Comparison of ENCODE assay signal across 9 mouse cellular contexts in genomic region chr13:68601184-68601583, GRCm38 (mm10). TPM values are rescaled to one million over a fixed set of nuclear protein-coding genes. Genes with fewer than 3 reads are reported as not detected.
A peak's percentile ranks its signal among the peaks of the same experiment; 100 is the strongest.
DNase-seq lines count a peak whose midpoint lies in the region; ATAC-seq lines count a peak whose summit lies in the region.
"Had no signal": no experiment of that assay in that cellular context is flagged by ENCODE, and none has a peak within 500 bp of the region (broad histone marks: within the 10 kb centered on the region; RNA-seq: fewer than 3 reads in every experiment).

No protein-coding gene starts in this region.

- no peak overlapping the region for H3K9ac ChIP-seq in forebrain, embryonic 13.5 days
- H3K9ac ChIP-seq in hindbrain, embryonic 15.5 days: no peak overlapping the region
- H3K9ac ChIP-seq in neural tube, embryonic 12.5 days: no peak overlapping the region
- H3K9ac ChIP-seq: midbrain, embryonic 12.5 days had no signal

- H3K36me3 ChIP-seq in forebrain, embryonic 13.5 days (ENCODE audit: poor library complexity, severe bottlenecking): no peaks in the 10 kb centered on the region
- H3K36me3 ChIP-seq in forebrain, embryonic 10.5 days (replicated peaks): no peaks in the 10 kb centered on the region
- H3K36me3 ChIP-seq in hindbrain, embryonic 15.5 days: no peaks in the 10 kb centered on the region
- no peaks in the 10 kb centered on the region for H3K36me3 ChIP-seq in neural tube, embryonic 12.5 days
- H3K36me3 ChIP-seq: midbrain, embryonic 12.5 days had no signal

- no peaks in the 10 kb centered on the region for H3K27me3 ChIP-seq in forebrain, embryonic 13.5 days
- 0 out of 2 replicates have a peak, but pooled peaks cover 16% of the 10 kb centered on the region for H3K27me3 ChIP-seq in forebrain, embryonic 10.5 days (ENCODE audit: poor library complexity, severe bottlenecking)
- H3K27me3 ChIP-seq in hindbrain, embryonic 15.5 days: no peaks in the 10 kb centered on the region
- no peaks in the 10 kb centered on the region; the same call in 1 of the 2 replicates for H3K27me3 ChIP-seq in neural tube, embryonic 12.5 days (replicated peaks)

- no peaks in the 10 kb centered on the region for H3K9me3 ChIP-seq in forebrain, embryonic 13.5 days (replicated peaks)
- no peaks in the 10 kb centered on the region for H3K9me3 ChIP-seq in forebrain, embryonic 10.5 days
- H3K9me3 ChIP-seq in hindbrain, embryonic 15.5 days: no peaks in the 10 kb centered on the region
- H3K9me3 ChIP-seq in neural tube, embryonic 12.5 days: no peaks in the 10 kb centered on the region
- H3K9me3 ChIP-seq: midbrain, embryonic 12.5 days had no signal

- H3K4me3 ChIP-seq in forebrain, embryonic 13.5 days: no peak overlapping the region
- H3K4me3 ChIP-seq in forebrain, embryonic 10.5 days: no peak overlapping the region
- H3K4me3 ChIP-seq in hindbrain, embryonic 15.5 days: no peak overlapping the region
- H3K4me3 ChIP-seq in neural tube, embryonic 12.5 days: no peak overlapping the region
- H3K4me3 ChIP-seq: midbrain, embryonic 12.5 days had no signal

- no peak for DNase-seq in forebrain, embryonic 10.5 days (ENCODE audit: extremely low spot score, low spot score)
- peak; percentile 65 to 71 for DNase-seq in left cerebral cortex, postnatal 14 days (ENCODE audit: low spot score in 2 of 2)
- no peak for DNase-seq in left cerebral cortex, adult 11 months (ENCODE audit: low spot score)
- no peak for DNase-seq in thymus, postnatal 36 days
- DNase-seq in urinary bladder, postnatal 4 days (ENCODE audit: low spot score in 2 of 2): no peak

- intact Hi-C loops in left cerebral cortex, postnatal 14 days (cut with DNase I): loop anchor here (5.0 kb wide), 2 partner anchors 396 to 861 kb away; partner anchors contain the start of gene Adcy2

- ATAC-seq in forebrain, embryonic 13.5 days: peak; percentile 49; the same call in 1 of the 2 replicates
- peak; percentile 28 for ATAC-seq in hindbrain, embryonic 15.5 days (ENCODE audit: low FRiP score, low read depth)
- peak; percentile 21; the same call in 1 of the 2 replicates for ATAC-seq in neural tube, embryonic 12.5 days (ENCODE audit: low FRiP score, low read depth)

- no peak overlapping the region for H3K4me2 ChIP-seq in forebrain, embryonic 13.5 days
- H3K4me2 ChIP-seq in hindbrain, embryonic 15.5 days: no peak overlapping the region
- no peak overlapping the region for H3K4me2 ChIP-seq in neural tube, embryonic 12.5 days (replicated peaks)
- H3K4me2 ChIP-seq: midbrain, embryonic 12.5 days had no signal

- 18% methylated on average over 6 of the region's 6 CpGs for WGBS in forebrain, embryonic 13.5 days
- 29% methylated on average over 6 of the region's 6 CpGs for WGBS in forebrain, embryonic 10.5 days
- WGBS in hindbrain, embryonic 15.5 days: 16% methylated on average over 6 of the region's 6 CpGs
- WGBS in neural tube, embryonic 12.5 days: 14% methylated on average over 6 of the region's 6 CpGs

- peaks cover 6% of the 10 kb centered on the region; the same call in 1 of the 2 replicates for H3K4me1 ChIP-seq in forebrain, embryonic 13.5 days
- H3K4me1 ChIP-seq in forebrain, embryonic 10.5 days: peaks cover 15% of the 10 kb centered on the region
- H3K4me1 ChIP-seq in hindbrain, embryonic 15.5 days (replicated peaks): peaks cover 27% of the 10 kb centered on the region
- H3K4me1 ChIP-seq in neural tube, embryonic 12.5 days: peaks cover 11% of the 10 kb centered on the region; the same call in 1 of the 2 replicates
- H3K4me1 ChIP-seq: midbrain, embryonic 12.5 days had no signal

- H3K27ac ChIP-seq in forebrain, embryonic 13.5 days: no peak overlapping the region
- H3K27ac ChIP-seq in forebrain, embryonic 10.5 days: no peak overlapping the region
- H3K27ac ChIP-seq in hindbrain, embryonic 15.5 days (replicated peaks): peak overlapping the region; percentile 56; the same call in 1 of the 2 replicates
- H3K27ac ChIP-seq in neural tube, embryonic 12.5 days: no peak overlapping the region

RNA-seq across cellular contexts. Expression of gene 1700001L19Rik, which starts 4.0 kb away (rescaled TPM):
- polyA plus RNA-seq in forebrain, embryonic 13.5 days (2015; fragmentation: Nextera tagmentation; extraction: Ambion mirVana): 1.5 and 1.9 TPM in 2 replicates
- polyA plus RNA-seq in forebrain, embryonic 10.5 days (2016; fragmentation: Nextera tagmentation; extraction: Ambion mirVana): 0.65 and 0.83 TPM in 2 replicates
- total RNA-seq in left cerebral cortex, postnatal 14 days (2021): 10 to 100 TPM; 25.6 to 28.2 TPM
- 8.1 and 8.7 TPM in 2 replicates for polyA plus RNA-seq in hindbrain, embryonic 15.5 days (2015; fragmentation: Nextera tagmentation; extraction: Ambion mirVana)
- 1.6 and 1.8 TPM in 2 replicates for polyA plus RNA-seq in neural tube, embryonic 12.5 days (2016; fragmentation: Nextera tagmentation; extraction: Ambion mirVana)

RNA-seq across cellular contexts. Expression of gene Fastkd3, which starts 19.1 kb away (rescaled TPM):
- 32.3 and 34.9 TPM in 2 replicates for polyA plus RNA-seq in forebrain, embryonic 13.5 days (2015; fragmentation: Nextera tagmentation; extraction: Ambion mirVana)
- 54.5 and 55.3 TPM in 2 replicates for polyA plus RNA-seq in forebrain, embryonic 10.5 days (2016; fragmentation: Nextera tagmentation; extraction: Ambion mirVana)
- total RNA-seq in left cerebral cortex, postnatal 14 days (2021): 10 to 100 TPM; 13.1 to 15.4 TPM
- polyA plus RNA-seq in hindbrain, embryonic 15.5 days (2015; fragmentation: Nextera tagmentation; extraction: Ambion mirVana): 20.6 and 23.0 TPM in 2 replicates
- 27.5 and 29.2 TPM in 2 replicates for polyA plus RNA-seq in neural tube, embryonic 12.5 days (2016; fragmentation: Nextera tagmentation; extraction: Ambion mirVana)

RNA-seq across cellular contexts. Expression of gene Mtrr, which starts 19.2 kb away (rescaled TPM):
- polyA plus RNA-seq in forebrain, embryonic 13.5 days (2015; fragmentation: Nextera tagmentation; extraction: Ambion mirVana): 13.0 and 13.3 TPM in 2 replicates
- polyA plus RNA-seq in forebrain, embryonic 10.5 days (2016; fragmentation: Nextera tagmentation; extraction: Ambion mirVana): 23.5 and 26.9 TPM in 2 replicates
- 10 to 100 TPM; 10.3 to 16.5 TPM for total RNA-seq in left cerebral cortex, postnatal 14 days (2021)
- 13.2 and 13.8 TPM in 2 replicates for polyA plus RNA-seq in hindbrain, embryonic 15.5 days (2015; fragmentation: Nextera tagmentation; extraction: Ambion mirVana)
- 15.5 and 16.5 TPM in 2 replicates for polyA plus RNA-seq in neural tube, embryonic 12.5 days (2016; fragmentation: Nextera tagmentation; extraction: Ambion mirVana)

Comparison
In these comparisons a context has a peak if more than half of its experiments do, and no peak if none do; other contexts are left out.
1. DNase-seq: peak in left cerebral cortex, postnatal 14 days (2 of 2); none in forebrain, embryonic 10.5 days (single experiment), left cerebral cortex, adult 11 months (single experiment), thymus, postnatal 36 days (0 of 2) and urinary bladder, postnatal 4 days (0 of 2).
2. Peak in every context shown above with its lines, with median percentiles within 50 percentile points of each other: ATAC-seq.